Mouse (Mus musculus) heart, adult 2 months (tissue): ENCODE data around the gene Polr1e.
"Not testable (repeated sequence)": the region's sequence is repeated elsewhere in the genome, so short reads cannot be mapped to it uniquely, and the experiment has no call there.

Experiments used
- CTCF ChIP-seq: fragments of 200-600 bp; IDR thresholded peaks from 2 replicates; pipeline ENCODE4 v1.8.1; 2022; ENCODE audit warnings: antibody characterized with exemption, mild to moderate bottlenecking, moderate library complexity
- EP300 ChIP-seq: fragments of 200-500 bp; IDR thresholded peaks from 2 replicates; pipeline ENCODE4 v1.6.1; 2011; ENCODE audit warnings: low read depth, low read length, control low read depth; ENCODE audit not compliant: insufficient read depth
- POLR2A ChIP-seq: fragments of 200-500 bp; IDR thresholded peaks from 2 replicates; pipeline ENCODE4 v1.6.1; 2011; ENCODE audit warnings: mild to moderate bottlenecking, low read depth, low read length, control low read depth; ENCODE audit not compliant: insufficient read depth

GRCm38 (mm10) chr4:45063836-45064235, 45.5 kb downstream of the Polr1e start:
- TF ChIP-seq EP300, POLR2A, CTCF: not testable (repeated sequence)
